Mouse (Mus musculus) G1E (cell line): ENCODE data around the gene Ccar1.

Experiments used
- CTCF ChIP-seq: IDR thresholded peaks from 2 replicates; pipeline ENCODE4 v1.5.1; 2012; ENCODE audit warnings: low read depth, low read length, inconsistent platforms, mixed read lengths
- GATA2 ChIP-seq: IDR thresholded peaks from 2 replicates; pipeline ENCODE4 v1.6.1; 2012; ENCODE audit warnings: low read depth, low read length, inconsistent platforms, borderline replicate concordance

DNA sequence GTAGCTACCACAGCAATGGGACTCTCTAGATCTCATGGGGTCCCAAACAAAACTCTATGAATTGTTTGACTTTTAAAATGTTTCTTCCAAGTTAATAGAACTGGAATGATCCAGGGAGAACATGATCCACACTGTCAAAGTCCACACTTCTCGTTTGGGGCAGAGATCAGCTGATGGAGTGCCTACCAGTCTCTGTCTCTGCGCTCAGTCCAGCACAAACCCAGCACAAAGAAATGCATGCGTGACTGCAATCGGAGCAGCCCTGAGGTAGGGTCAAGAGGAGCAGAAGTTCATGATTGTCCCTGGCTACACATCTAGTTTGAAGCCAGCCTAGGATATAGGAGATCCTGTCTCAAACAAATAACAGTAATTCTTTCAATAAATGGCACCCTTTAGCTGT is 31.3 kb upstream of the Ccar1 start:
- TF ChIP-seq CTCF (no peak), GATA2 (no peak)
